Mouse (Mus musculus): Measurements from ENCODE around the gene Tgif1.
A peak's percentile ranks its signal among the peaks of the same experiment; 100 is the strongest.
"Not testable (repeated sequence)": the region's sequence is repeated elsewhere in the genome, so short reads cannot be mapped to it uniquely, and the experiment has no call there.

Gene Tgif1

GRCm38 (mm10) chr17:70845543-70845942 lies 7.8 kb downstream of the Tgif1 start:
- no peak for DNase-seq (ENCODE audit: extremely low read depth, low read depth)

GRCm38 (mm10) chr17:70844971-70845370 lies 8.4 kb downstream of the Tgif1 start:
- DNase-seq (ENCODE audit: extremely low read depth, low read depth) = no peak

- DNase-seq (ENCODE audit: extremely low read depth, low read depth) = no peak
Observed at GRCm38 (mm10) chr17:70843252-70843651, 10.1 kb downstream of the Tgif1 start.

DNA sequence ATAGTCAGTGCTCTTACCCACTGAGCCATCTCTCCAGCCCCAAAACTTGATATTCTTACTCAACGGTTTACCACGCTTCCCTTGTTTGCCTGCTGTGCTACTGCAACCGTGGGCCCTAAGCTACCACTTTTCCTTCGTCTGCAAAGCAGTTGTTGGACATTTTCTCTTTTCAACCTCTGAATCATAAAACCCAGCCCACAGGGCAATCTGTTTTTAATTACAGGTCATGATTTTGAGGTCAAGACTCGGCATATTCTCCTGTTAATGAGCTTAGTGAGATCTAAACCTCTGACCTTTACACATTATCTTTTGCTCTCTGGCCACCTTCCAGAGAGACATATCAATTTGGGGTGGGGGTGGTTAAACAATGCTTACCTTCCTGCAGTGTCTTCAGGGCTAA lies 14.8 kb downstream of the Tgif1 start:
- DNase-seq (ENCODE audit: extremely low read depth, low read depth) = no peak

GRCm38 (mm10) chr17:70838031-70838430 lies 15.3 kb downstream of the Tgif1 start:
- DNase-seq (ENCODE audit: extremely low read depth, low read depth) = no peak

DNA sequence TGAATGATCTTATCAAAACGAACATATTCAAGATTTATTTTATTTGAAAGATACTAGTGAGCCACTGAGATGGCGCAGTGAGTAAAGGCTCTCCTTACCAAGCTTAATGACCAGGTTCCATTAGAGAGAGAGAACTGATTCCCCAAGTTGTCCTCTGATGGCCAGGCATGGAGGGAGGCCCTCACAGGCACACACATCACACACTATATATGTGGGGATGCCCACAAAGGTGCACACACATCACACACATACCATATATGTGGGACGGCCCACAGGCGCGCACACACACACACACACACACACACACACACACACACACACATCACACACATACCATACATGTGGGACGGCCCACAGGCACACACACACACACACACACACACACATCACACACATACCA lies 15.9 kb downstream of the Tgif1 start:
- not testable (repeated sequence) for DNase-seq (ENCODE audit: extremely low read depth, low read depth)

DNA sequence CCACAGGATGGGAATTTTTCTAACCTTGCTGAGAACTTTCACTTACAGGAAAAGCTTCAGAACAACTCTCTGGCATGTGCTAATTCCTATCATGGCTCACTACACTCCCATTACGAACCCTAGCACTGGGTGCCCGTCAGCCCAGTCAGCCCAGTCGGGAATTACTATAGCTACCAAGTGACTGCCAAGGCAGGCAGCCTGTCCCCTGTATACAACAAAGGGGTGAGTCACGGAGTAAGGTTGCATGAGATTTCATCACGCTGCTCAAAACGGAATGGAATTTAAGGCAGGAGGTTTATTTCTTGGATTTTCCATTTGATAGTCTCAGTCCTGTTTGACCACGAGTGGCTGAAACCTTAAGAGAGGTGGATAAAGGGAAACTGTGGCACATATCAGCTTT lies 16.5 kb downstream of the Tgif1 start:
- DNase-seq (ENCODE audit: extremely low read depth, low read depth) = no peak

DNA sequence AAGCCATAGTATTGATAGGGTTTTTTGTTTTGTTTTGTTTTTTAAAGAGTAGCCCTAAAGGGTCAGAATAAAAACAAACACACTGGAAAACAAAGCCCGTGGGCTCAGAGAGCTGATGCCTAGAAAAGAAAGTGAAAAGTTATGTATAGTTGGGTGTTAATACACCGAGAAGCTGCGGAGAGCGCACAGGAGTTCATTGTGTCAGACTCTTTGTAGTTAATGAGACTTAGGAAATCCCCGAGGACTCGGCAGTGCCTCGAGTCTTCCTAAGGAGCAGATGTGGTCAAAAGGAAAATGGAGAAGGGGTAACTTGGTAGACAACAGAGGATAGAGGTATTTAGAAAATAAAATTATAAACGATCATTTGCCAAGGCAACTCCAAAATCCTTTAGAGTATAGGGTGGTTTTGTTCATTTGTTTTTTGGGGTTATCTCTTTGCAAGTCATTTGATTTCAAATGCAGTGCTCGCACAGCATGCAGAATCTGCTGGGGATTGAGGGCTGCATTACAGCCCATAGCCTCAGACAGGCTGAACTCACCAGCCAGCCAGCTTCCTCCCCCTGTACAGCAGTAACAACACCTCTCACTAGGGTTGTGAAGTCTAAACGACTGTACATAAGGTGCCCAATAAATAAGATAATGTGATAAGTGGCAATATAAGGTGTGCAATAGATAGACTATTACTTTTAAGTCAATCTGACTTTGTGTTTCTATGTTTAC lies 18.1 kb downstream of the Tgif1 start:
- DNase-seq (ENCODE audit: extremely low read depth, low read depth) = no peak

GRCm38 (mm10) chr17:70834430-70834965 lies 18.8 kb downstream of the Tgif1 start:
- no peak for DNase-seq (ENCODE audit: extremely low read depth, low read depth)

DNA sequence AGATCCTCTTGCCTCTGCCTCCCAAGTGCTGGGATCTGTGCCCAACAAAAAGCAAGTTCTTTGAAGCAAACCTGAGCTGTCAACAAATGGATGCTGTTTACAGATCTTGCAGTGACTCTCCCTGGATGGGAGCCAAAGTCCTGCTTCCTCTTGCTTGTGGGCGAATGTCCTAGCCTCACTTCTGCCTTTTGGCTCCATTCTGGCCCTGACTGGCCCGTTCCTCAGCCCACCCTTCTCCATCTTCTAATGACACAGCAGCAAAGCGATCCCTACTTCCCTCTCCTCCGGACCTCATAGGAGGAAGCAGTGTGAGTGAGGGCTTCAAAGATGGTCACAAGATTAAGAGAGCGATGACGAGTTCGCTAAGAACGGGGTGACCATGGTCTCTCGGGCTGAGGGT lies 20.8 kb downstream of the Tgif1 start:
- DNase-seq (ENCODE audit: extremely low read depth, low read depth) = peak; percentile 36

DNA sequence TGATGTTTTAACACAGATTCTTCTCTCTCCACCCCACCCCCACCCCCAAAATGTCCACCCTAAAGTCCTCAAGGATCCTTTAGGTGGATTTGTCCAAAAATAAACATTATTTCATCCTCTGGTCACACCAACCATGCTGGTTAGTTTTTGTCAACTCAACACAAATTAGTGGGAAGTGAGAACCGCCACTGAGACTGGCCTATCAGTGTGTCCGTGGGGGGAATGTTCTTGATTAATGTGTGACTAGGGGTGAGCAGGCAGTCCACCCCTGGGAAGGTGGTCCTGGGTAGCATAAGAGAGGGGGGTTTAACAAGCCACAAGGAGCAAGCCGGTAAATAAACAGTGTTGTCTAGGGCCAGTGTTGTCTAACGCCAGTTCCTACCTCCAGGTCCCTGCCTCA lies 21.8 kb downstream of the Tgif1 start:
- no peak for DNase-seq (ENCODE audit: extremely low read depth, low read depth)

DNA sequence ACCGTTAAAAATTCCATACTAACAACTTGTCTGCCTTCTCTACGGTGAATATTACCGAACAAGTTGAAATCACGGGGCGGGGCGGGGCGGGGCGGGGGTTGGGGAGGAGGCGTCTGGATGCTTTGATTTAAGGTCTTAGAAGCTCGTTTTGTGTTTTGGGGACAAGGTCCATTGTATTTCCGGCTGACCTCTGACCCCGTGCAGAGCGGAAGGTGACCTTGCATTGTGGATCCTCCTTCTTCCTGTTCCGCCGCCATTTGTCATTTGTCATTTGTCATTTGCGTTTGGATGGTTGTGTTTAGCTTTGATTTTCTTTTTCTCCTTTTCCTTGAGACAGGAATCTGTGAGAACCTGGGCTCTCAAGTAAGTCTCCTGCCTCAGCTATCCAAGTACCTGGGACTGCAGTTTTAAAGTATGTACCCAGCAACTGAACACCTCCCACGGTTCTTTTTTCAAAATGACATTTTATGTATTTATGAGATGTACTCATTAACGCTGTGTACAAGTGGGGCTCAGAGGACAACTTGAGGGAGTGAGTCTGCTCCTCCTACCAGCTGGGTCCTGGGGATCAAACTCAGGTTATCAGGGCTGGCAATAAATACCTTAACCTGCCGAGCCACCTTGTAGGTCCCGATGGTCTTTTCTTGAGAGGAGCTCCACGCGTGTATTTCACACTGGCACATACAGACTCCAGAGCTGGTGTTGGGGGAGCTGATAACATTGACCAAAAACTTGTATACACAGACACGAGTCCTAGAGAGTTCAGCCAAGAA lies 23.2 kb downstream of the Tgif1 start:
- DNase-seq (ENCODE audit: extremely low read depth, low read depth) = no peak

- no peak for DNase-seq (ENCODE audit: extremely low read depth, low read depth)
Observed at GRCm38 (mm10) chr17:70829217-70829616, 24.1 kb downstream of the Tgif1 start.

- no peak for DNase-seq (ENCODE audit: extremely low read depth, low read depth)
Observed at GRCm38 (mm10) chr17:70828569-70828968, 24.8 kb downstream of the Tgif1 start.

GRCm38 (mm10) chr17:70828180-70828528 lies 25.2 kb downstream of the Tgif1 start:
- no peak for DNase-seq (ENCODE audit: extremely low read depth, low read depth)

- DNase-seq (ENCODE audit: extremely low read depth, low read depth) = not testable (repeated sequence)
Observed at GRCm38 (mm10) chr17:70827463-70828179, 25.7 kb downstream of the Tgif1 start.

DNA sequence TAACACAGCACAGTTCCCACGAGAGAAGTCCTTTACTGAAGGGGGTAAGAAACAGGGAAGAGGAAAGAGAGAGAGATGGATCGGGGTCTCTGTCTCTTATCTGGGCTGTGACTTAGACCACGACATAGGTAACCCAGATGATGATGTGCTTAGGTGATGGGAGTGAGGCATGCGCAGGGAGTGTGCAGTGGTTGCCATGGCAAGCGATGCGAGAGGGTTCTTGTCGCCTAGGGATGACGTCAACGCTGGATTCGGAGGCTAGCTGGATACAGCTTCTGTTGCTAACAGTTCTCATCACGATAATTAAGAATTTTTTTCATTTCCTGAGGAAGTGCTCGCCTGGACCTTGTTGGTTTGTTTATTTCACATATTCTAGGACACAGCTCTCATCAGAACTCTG lies 27.1 kb downstream of the Tgif1 start:
- no peak for DNase-seq (ENCODE audit: extremely low read depth, low read depth)

DNA sequence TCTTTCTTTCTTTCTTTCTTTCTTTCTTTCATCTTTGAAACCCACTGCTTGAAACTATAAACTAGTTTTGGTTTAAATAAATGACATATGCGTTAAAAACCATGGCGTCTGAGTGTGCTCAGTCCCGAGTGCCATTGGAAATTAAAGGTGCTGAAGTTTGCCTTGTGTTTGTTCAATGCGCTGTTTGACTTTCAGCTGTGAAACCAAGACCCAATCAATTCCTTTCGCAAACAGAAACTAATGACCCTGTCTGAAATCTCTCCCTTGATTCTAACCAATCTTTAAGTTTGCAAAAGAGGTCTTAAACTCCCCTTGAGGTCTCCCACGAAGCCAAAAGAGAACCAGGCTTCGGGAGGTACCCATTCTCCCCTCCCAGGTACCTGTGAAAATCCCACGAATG lies 30.3 kb downstream of the Tgif1 start:
- DNase-seq (ENCODE audit: extremely low read depth, low read depth) = no peak

GRCm38 (mm10) chr17:70817862-70818451 lies 35.4 kb downstream of the Tgif1 start:
- no peak for DNase-seq (ENCODE audit: extremely low read depth, low read depth)

GRCm38 (mm10) chr17:70815001-70815400 lies 38.3 kb downstream of the Tgif1 start:
- DNase-seq (ENCODE audit: extremely low read depth, low read depth) = no peak

GRCm38 (mm10) chr17:70810795-70811194 lies 42.6 kb downstream of the Tgif1 start:
- no peak for DNase-seq (ENCODE audit: extremely low read depth, low read depth)

- no peak for DNase-seq (ENCODE audit: extremely low read depth, low read depth)
Observed at GRCm38 (mm10) chr17:70809776-70810175, 43.6 kb downstream of the Tgif1 start.

Measured in MEL-GATA-1-ER (cell line).